Mouse (Mus musculus): ENCODE measurements around the gene Gpc6.

Gpc6 gene

DNA sequence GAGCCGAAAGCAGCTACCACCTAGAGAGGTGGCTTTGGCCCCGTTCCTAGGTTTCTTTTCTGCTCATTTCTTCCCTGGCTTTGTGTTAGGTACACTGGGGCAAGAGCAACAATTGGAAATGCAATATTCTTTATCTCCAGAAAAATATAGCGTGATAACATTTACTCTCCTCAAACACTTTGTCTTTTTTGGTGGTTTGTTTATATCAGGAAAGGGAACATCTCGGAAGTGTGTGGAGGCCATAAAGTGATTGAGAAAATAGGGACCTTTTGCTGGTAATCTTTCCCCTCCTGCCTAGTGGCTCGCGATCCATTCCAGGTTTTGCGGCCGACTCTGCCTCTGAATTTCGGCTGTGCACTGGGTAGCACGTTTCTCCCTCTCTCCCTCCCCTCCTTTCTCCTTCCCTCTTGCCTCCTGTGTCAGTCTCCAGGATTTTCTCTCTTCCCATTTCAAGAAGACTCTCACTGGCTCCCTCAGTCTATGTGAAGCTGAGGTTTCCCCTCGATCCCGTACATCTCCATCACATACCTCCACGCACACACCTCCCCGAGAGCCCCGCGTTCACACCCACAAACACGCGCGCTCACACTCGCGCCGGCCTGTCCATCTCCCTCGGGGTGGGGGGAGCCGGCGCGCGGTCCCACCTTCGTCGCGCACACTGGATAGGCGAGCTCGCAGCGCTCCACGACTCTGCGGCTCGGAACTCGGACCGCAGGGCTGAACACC lies at the start of gene Gpc6:
Gene Gpc6 (plus strand): TSS at position 440 of the 726 bp plus-strand sequence.
- DNase-seq, result peak; percentile 85

DNA sequence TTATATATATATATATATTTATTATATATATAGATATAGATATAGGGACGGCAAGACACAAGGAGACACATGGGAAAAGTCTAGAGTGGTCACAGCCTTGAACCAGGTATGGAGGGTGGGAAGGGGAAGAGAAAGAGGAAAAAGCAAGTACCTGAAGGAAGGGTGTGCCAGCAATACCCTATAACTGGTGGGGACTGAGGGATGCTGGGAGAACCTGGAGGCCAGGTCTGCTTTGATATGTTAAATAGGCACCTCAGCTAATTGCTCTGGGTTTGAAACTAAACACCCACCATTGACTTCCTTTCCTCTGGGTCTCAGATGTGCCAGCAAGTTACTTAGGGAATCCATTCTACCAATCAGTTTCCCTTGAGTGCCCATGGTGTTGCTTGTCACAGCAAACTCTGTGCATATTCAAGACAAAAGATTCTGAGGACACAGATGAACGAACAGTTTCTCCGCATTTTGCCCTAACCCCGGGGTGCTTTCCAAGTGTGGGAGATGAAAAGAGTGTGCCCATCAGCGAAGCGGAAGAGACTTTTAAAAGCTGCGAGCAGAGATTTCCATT lies 42.6 kb upstream of the Gpc6 start:
- DNase-seq, result no peak

DNA sequence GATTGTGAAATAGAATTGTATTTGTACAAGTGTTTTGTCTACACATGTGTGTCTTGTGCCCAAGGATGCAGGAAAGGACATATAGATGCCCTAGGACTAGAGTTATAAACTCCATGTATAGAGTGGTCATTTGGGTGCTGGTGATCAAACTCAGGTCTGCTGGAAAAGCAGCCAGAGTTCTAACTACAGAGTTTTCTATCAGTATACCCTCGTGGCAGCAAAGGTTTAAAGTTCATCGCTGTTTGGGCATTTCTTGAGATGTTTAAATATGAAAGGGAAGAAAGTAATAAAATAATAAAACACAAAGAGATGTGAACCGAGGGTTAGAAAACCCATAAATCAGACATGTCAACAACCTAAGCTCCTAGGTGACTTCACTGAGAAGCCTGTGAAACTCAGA lies 30.8 kb upstream of the Gpc6 start:
- DNase-seq, result no peak

DNA sequence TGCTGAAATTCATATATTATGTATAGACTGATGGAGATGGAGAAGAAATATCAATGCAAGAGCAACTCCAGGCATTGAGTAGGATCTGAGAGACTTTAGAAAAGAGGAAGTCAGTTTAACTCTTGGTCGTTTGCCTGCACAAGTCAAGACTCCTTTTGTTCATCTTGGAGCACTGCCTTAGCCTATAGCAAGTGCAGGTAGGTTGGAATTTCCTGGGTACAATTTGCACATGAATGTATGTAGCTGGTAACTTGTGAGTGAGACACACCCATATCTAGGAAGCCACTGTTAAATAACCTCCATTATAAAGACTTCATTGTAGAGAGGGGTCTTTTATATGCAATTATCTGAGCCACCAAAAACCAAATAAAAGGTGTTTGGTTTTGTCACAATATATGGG lies 27.1 kb upstream of the Gpc6 start:
- no peak for DNase-seq

DNA sequence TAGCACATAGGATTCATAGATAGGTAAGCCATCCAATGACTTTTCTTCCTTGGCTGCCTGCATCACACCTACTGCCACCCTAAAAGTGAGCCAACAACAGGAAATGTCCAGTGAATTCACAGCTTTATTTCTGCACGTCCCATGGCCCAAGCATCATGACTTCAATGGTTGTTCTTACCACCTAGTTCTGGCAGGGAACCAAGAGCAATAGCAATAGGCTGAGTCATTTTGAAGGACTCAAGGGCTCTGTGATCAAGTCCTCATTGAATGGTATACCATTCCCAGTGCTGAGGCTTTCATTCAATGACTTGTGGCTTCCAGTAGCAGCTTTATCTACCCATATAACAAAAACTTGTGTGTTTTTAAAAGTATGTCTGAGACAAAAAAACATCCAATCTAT lies 13.3 kb upstream of the Gpc6 start:
- no peak for DNase-seq

DNA sequence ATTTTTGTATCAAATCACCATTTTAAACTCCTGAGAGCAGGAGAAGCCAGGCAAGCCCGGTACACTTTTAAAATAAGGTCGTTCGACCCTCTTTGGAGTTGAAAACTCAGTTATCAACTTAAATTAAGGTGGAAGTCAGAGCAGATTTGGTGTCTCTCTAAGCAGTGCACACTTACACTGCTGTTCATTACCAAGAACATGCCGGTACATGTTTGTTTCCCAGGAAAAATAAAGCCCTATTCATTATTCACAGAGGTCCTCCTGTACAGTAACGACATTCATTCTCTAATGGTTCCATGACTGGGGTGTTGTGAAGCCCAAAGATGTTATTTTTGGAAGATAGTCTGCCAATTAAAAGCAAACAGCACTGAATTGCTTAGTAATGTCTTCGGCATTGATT lies 8.2 kb upstream of the Gpc6 start:
- no peak for DNase-seq

DNA sequence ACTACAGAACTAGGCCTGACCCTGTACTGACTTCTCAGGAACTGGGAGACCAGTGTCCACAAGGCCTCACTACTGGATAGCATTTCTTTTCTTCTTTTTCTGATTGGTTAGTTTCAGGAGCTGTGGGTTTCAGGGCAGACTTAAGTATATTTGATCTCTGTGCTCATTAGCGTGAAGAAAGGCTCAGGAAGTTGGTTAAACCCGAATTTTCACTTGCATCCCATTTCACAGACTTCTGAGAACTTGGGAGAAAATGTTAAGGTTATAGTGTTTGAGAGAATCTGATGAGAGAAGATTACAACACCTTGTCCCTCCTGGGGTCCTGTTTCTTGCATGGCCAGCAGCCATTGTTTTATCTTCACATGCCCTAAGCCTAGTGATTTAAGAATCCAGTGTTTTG lies 849 bp upstream of the Gpc6 start:
- DNase-seq, result no peak

DNA sequence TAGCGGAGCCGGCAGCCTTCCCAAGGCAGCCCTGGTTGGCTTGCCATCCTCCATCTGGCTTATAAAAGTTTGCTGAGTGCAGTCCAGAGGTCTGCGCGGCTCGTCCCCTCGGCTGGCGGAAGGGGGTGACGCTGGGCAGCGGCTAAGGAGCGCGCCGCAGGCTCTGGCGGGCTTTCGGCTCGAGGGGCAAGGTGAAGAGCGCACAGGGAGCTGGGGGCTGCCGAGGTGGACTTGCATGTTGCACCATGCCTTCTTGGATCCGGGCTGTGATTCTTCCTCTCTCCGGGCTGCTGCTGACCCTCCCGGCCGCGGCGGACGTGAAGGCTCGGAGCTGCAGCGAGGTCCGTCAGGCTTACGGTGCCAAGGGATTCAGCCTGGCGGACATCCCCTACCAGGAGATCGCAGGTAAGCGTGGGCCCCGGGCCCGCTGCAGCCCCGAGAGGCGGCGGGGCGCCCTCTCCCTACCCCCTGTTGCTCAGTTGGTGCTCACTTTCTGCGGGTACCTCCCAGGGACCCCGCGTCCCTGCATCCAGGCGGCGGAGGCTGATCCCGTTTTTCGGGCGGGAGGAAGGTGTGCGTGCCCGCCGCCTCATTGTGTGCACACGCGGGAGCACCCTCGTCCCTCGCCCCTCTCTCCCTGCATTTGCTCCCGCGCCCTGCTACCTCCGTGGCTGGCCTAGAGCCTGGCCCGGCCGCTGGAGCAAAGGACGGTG lies 732 bp downstream of the Gpc6 start:
- peak; percentile 46 for DNase-seq

DNA sequence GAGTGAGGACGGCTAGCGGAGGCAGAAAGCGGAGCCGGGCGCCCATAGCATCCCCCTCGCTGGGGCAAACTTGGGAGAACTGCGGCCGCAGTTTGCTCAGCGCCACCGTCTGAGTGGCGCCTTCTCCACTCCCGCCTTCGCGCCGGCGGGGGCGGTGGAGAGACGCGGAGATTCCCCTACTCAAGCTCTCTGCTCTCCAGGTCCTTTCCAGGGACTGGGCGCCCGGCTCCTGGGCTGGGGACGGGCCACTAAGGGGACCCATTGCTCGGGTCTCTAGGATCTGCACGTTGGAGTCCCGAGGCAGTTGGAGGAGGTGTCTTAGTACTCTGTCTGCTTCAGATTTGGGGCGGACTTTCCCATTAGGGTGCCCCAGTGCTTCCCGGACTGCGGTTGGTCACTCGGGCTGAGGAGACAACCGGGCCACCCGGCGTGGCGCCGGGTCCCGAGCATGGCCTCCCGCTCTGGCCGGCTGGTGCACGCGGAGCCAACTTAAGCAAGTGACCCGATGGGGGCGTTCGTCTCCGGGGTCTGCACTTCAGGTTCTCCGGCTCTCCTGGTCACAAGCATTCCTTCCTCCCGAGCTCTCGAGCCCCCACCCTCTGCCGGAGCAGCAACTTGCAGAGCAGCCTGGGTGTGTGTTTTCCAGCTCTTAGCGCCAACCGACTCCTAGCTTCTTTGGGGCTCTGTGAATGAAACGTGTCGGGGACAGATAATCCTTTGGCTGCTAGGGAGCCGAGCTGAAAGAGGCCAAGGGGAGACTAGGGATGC lies 1.5 kb downstream of the Gpc6 start:
- peak; percentile 72 for DNase-seq

DNA sequence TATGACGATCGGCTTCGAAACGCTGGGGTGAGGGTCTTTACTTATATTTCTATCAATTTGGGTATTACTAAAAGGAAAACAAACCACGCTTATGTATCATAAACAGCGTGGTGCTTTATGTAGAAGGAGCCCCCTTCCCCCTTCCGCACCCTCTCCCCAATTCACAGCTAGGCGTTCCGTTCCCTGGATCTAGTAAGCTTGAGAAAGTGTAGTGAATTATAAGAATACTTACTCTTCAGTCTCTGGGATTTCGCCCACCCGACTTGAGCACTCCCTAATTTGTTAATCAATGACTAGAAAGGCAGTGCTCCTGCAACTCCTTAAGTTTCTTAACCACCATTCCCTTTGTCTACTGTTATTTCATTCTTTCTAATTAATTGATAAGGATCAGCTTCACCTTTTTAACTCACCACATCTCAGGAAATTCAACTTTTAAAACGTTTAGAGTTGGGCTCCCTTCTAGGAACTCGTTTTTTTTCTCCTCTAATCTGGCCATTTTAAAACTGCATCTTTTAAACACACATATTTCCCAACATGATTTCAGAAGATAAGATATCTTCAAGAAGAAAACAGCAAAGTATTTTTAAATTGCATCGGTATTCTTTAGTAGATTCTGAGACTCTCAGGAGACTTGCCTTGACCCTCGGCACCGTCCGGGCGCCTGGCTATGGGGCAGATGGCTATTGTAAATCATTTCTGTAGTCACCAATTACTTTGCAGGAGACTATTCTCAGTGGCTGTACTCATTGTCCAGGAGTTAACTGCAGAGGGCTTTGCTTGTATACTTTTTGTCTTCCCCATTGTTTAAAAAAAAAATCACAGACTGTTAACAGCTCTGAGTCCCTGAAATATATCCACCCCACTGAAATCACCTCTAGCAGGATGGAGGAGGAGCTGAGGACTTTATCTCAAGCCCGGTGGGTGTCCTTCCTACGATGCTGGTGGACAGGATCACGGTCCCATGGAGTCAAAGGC lies 2.5 kb downstream of the Gpc6 start:
- no peak for DNase-seq

DNA sequence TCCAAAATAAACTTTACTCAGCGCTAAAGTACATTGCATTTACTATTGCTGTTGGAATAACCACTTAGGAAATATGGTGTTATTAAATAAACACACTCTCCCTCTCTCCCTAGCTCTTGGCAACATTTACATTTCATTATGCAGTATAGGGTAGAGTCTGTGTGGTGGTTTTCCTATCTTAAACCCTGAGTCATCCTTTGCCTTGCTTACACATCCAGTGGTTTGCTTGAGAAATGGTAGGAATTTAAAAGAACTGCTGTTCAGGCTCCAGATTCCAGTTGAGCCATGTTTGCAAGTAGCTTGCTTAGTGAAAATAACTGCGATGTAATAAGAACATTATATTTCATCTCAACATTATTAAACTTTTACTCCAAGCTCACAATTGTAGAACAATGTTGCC lies 3.3 kb downstream of the Gpc6 start:
- DNase-seq, result no peak

DNA sequence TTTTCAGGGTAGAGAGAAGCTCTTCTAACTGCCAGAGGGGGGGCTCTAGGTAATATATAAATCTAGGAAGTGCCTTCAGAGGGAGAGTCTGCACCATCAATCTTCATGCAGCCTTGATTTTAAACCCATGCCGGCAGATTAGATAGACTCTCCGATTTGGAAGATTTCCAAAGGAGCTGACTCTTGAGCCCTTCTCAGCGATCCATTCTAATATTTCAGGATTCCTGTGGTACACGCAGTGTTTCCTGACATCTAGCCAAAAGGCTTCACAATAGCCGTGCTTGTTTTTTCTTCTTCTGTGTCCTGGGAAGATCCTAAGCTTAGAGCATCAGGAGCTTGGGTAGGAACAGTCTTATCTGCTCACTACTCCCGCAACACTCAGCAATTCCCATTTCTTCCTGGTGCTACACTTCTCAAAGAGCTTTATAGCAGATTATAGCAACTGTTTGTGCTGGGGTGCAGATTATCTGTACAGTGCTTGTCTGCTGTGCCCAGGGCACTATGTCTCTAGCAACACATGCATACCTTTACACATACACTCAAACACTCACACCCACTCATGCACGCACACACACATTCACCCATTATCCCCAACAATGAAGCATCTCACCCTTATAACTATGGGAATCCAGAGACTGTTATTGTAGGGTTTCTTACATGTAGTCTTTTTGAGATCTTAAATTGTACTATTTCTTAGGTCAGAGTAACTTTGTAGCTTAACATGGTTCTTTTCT lies 3.8 kb downstream of the Gpc6 start:
- DNase-seq, result no peak

DNA sequence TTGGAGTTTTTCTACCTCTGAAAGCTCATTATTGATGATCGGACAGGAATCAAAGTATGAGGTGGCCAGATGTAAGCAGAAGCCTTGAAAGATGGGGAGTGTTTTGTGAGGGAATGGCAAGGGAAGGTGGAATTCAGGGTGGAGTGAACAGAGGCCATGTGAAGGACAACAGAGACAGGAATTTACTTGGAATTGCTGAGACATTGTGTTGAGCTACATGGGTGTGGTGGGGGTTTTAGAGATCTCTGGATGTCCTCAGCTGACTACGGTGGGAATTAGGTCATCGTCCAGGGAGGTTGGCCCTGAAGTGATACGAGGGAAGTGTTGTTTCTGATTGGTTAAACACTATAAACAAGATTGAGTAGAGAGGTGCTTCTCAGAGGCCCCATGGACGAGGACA lies 8.7 kb downstream of the Gpc6 start:
- no peak for DNase-seq

DNA sequence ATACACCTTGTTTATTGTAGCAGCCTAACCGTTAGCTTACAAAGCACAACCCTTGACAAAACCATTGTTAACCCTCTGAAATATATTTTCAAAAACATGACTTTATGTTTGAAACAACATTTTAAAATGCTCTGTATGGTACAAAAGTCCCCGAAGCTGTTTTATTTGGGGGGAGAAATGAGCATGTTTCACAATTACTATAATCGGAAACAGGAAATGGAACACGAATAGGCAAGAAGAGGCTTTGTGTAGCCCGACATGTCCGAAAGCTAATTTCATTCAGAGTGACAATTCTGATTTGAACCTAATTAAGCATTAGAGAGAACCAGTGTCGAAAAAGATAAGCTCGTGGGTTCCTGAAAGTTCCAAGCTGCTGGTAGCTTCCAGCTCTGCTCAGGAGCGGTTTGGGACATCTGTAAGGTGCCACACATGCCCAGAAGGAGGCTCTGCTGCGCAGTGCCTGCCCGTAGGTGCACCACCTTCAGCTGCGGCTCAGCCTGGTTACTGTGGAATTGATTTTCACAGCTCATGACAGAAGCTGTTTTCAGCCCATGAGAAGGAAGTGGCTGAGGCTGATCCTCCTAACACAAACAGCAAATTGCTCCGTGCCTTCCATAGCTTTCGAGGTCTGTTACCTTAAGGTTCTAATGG lies 12.9 kb downstream of the Gpc6 start:
- DNase-seq, result peak; percentile 30

DNA sequence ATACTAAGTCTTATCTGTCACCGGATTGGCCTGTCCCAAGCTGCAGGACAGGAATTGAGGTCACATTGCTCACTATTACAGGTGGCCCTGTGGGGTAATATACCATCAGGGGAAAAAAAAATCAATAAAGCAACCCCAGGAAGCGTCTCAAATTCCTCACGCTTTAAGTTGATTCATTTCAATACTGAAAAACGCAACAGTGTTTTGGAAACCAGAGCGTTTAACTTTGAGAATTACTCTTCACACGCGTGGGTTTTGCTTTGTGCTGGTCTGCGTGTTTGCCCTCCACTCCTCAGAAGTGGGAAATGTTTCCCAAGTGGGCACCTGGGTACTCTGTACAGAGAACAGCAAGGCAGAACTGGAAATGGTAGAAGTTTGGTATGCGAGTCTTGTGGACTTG lies 13.6 kb downstream of the Gpc6 start:
- DNase-seq, result no peak

DNA sequence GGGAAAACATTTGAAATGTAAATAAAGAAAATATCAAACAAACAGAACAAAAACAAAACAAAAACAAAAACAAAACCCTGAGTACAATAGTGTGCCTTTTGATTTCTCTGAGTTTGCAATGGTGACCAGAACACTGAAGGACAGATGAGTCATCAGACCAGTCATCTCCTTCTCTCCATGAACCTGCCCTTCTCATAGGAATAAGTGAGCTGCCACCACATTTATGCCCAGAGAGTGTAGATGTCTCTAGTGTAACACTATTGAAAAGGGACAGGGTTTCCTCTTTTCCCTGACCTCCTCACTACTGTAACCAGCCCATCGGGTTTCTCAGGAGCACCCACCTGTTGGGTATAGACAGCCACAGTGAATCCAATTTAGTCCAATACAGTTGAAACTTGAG lies 14.4 kb downstream of the Gpc6 start:
- no peak for DNase-seq

DNA sequence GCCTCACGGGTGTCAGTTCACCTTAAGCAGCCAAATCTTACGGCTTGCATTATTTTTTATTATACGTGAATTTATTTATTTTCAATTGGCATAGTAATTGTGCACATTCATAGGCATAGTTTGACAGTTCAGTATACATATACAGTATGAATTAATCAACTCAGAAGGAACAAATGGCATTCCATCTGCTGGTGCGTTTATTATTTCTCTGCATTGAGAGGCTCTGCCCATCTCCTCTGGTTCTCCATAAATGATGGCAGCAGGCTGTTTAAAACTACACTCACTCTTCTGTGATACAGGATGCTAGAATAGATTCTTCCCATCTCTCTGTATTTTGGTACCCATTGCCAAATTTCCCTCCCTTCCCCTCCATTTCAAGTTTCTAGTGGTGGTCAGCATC lies 16.7 kb downstream of the Gpc6 start:
- no peak for DNase-seq

DNA sequence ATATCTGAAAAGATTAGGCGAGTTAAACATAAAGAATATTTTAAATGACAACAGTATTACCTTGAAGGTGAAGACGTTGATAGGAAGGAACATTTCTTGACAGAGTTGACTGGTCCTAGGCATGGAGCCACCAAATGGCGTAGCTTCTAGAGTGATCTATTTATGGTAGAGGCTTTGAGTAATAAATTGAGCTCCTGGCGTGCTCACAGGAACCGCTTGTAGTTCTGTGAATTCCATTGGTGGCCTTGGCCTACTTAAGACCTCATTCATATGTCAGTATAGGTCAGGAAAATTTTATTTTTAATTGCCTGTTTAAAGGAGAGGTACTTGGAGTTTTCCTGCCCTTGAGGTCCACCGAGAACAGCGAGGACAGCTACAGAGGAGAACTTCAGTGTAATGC lies 18.6 kb downstream of the Gpc6 start:
- no peak for DNase-seq

DNA sequence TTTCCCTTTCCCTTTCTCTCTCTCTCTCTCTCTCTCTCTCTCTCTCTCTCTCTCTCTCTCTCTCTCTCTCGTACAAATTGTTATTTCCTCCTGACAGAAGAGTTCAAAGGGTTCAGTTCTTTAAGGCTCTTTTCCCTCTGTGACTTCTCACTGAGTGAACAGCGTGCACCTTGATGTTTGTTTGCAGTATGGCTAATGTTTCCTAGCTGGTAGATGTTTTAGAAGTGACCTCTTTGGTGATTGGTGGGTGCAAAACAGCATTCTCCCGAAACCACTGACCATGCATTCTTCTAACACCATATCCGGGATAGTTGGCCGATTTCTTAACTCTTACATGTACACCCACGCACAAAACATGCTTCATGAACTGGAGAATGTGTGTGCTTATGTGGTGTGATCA lies 20.9 kb downstream of the Gpc6 start:
- peak; percentile 16 for DNase-seq

DNA sequence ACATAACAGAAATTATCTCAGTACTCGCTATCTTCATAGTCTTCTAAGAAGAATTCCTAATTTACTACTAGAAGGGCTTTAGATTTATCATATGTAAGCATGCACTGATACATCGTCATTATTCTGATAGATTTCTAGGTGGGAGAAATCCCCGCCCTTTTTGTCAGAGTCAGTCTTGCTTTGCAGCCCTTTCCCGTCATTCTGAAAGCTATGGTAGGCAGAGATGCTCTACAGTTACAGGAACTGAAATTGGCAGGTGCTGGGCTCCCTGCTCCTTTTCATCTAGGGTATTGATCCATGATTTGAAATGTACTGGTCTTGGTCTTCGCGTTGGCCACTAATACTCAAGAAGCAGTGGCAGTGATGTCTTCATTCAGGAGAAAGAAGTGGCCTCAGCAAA lies 22.3 kb downstream of the Gpc6 start:
- DNase-seq, result no peak

DNA sequence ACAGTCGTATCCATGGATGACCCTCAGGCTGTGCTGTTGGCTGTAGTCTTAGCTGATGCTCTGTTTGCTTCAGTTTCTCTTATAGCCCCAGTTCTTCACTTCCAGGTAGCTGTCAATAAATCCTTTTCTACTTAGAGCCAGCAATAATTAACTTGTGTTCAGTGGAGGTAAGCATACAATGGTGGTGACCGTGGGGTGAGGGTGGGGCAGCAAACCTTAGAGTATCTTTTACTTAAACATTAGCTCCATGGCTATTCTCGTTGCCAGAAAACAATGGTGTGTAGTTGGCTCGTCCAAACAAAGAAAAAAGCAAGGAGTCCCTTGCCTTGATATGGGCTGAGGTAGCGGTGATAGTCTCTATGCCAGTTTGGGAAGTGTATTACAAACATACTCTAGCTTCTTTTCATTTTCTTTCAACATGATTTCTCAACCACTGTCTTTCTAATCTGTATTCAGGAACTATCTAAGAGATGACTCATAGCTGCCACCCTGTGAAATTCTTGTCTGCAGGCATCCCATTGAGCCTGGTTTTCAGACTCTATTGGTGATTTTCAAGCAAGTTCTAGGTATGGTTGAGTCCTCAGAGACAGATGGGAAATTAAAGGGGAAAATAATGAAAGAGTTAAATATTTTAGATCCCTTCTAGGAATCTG lies 22.9 kb downstream of the Gpc6 start:
- DNase-seq, result no peak
